Mouse (Mus musculus) mouse trophoblast stem cell (cell line): ENCODE data around the gene Rhox3a2.
"Not testable (repeated sequence)": the region's sequence is repeated elsewhere in the genome, so short reads cannot be mapped to it uniquely, and the experiment has no call there.

ENCODE experiments used
- in situ Hi-C, 2 experiments: fragments of 300-500 bp; cut with MseI, MboI; formaldehyde crosslinking; loops; 2 replicates in 1 of 2; 3 replicates in 1 of 2; pipeline ENCODE4 v1.15.1; 2025

Gene Rhox3a2

DNA sequence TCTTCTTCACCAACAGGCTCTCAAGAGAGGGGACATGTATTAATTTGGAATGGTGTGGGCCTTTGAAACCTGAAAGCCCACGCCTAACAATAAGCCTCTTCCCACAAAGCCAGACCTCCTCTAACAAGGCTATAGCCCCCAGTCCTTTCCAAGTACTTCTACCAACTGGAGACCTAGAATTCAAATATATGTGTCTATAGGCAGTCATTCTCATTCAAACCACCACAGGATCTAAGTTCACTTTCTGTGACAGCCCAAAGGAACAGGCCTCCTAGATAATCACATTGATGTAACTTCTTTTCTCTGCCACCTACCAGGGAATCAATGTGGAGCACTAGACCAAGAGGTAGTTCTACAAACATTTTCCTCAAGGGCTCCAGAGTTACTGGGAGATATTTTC lies at the start of gene Rhox3a2:
Rhox3a2 (plus strand) TSS at position 301 of the 400 bp plus-strand sequence.
- in situ Hi-C loops, result not testable (repeated sequence)

- in situ Hi-C loops, result not testable (repeated sequence)
Observed at GRCm38 (mm10) chrX:37390548-37390947, 10.7 kb downstream of the Rhox3a2 start, which contains the start of gene Rhox4a2. TSS of gene Rhox4a2 (plus strand) at chrX:37390848.

- in situ Hi-C loops, result not testable (repeated sequence)
Observed at GRCm38 (mm10) chrX:37411767-37412166, 31.9 kb downstream of the Rhox3a2 start, which contains the start of gene Rhox2b. TSS of gene Rhox2b (plus strand) at chrX:37412067.

- in situ Hi-C loops, result not testable (repeated sequence)
Observed at GRCm38 (mm10) chrX:37432194-37432593, 52.4 kb downstream of the Rhox3a2 start, which contains the start of gene Rhox4b. TSS of gene Rhox4b (plus strand) at chrX:37432494.
